Mouse (Mus musculus): Measurements from ENCODE around the gene Lrrc8d.

DNA sequence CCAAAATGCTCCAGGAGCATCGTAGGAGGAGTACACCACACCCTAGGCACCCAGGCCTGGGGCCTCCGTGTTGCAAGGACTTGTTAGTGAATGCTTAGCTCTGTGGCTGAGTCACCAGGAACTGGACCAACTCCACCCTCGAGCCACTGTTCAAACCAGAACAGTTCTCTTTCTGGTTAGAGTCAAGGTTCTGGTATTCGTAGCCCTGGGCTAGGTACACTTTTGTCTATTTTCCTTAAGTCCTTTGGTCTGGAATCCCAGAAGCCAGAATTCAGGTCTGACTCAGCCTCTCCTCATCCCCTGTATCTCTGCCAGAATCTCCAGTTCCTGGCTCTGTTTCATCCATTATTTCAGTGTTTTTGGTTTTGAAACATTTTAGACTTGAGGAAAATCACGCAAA is 79.6 kb downstream of the Lrrc8d start:
- TF ChIP-seq CTCF (IDR thresholded peaks at IDR 0.05; ENCODE audit: low read depth, low read length) (no peak), POLR2A (IDR thresholded peaks at IDR 0.05; ENCODE audit: extremely low read depth, insufficient read depth, low read length) (no peak)
